Mouse (Mus musculus): ENCODE results near the gene Gngt2.
"Not testable (repeated sequence)": the region's sequence is repeated elsewhere in the genome, so short reads cannot be mapped to it uniquely, and the experiment has no call there.

Gngt2 gene

GRCm38 (mm10) chr11:95840694-95841497 lies 3.9 kb downstream of the Gngt2 start:
- DNase-seq (ENCODE audit: inconsistent ontology term) = no peak

DNA sequence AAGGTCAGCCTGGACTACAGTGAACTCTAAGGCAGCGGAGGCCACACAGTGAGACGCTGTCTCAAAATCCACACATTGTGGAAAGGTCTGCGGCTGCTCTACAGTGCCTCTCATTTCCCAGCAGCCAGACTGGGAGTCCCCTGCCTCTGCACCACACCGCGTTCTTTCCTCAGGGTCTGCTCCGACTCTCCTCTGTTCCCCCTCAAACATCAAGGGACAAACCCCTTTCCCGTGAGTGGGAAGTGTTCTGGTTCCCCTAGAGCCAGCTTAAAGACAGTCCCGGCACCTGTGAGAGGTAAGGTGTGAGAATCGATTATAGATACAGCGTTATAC lies 4.4 kb downstream of the Gngt2 start:
- DNase-seq (ENCODE audit: inconsistent ontology term) = no peak

- DNase-seq (ENCODE audit: inconsistent ontology term) = no peak
Observed at GRCm38 (mm10) chr11:95842074-95842681, 5.2 kb downstream of the Gngt2 start, which contains the start of gene Abi3. Gene Abi3 (minus strand): TSS chr11:95842476.

GRCm38 (mm10) chr11:95842953-95843352 lies 5.9 kb downstream of the Gngt2 start:
- no peak for DNase-seq (ENCODE audit: inconsistent ontology term)

DNA sequence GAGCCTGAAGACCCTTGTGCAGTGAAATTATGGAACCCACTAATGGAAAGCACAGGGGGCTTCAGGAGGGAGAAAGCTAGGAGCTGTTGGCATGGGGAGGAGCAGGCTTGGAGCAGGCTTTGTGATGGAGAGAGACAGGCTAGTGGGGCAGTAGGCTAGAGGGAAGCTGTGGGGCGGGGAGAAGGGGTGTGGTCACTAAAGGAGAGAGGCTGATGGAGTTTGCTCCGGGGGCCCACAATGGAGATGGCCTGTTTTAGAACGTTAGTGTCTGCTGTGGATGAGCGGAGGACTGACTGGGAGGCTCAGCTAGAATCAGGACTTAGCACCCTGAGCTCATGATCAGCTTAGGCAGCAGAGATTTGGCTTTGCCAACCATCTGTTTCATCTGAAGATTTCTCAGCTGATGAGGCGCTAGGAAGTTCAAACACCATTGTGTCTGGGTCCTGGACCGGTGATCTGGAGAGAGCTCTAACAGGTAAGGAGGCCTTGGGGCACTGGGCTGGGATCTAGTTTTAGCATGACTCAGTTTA lies 6.5 kb downstream of the Gngt2 start:
- no peak for DNase-seq (ENCODE audit: inconsistent ontology term)

DNA sequence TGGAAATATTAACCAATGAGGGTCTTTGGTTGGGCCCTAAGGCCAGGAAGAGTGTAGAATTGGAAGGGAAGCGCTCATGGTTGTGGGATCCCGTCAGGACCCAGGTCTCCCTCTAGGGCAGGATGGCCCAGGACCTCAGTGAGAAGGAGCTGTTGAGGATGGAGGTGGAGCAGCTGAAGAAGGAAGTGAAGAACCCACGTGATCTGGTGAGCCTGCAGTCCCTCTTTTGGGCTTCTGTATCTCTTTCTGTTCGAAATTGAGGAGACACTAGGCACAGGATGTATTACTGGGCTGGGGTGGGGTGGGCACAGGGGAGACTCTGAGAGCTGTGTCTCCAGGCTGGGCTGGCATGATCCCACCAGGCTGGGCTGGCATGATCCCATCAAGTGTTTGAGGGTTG lies 7.9 kb downstream of the Gngt2 start:
- no peak for DNase-seq (ENCODE audit: inconsistent ontology term)

DNA sequence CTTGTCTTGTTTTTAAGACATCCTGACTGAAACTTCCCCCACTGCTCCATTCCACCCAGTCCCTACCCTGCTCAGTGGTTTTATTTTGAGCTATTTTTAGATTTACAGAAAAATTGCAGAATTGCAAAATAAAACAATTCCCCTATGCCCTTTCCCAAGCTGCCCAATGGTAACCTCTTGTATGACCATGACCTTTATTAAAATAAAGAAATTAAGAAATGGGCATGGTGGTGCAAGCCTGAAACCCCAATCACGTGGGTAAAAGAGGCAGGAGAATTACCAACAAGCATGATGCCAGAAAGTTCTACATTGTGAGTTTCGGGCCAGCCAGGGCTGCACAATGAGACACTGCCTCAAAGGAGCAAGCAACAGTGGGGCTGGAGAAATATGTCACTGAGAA lies 13.9 kb downstream of the Gngt2 start:
- DNase-seq (ENCODE audit: inconsistent ontology term) = no peak

- peak; percentile 48 for DNase-seq (ENCODE audit: inconsistent ontology term)
Observed at GRCm38 (mm10) chr11:95853684-95854083, 16.7 kb downstream of the Gngt2 start.

- DNase-seq (ENCODE audit: inconsistent ontology term) = no peak
Observed at GRCm38 (mm10) chr11:95857306-95857705, 20.3 kb downstream of the Gngt2 start.

DNA sequence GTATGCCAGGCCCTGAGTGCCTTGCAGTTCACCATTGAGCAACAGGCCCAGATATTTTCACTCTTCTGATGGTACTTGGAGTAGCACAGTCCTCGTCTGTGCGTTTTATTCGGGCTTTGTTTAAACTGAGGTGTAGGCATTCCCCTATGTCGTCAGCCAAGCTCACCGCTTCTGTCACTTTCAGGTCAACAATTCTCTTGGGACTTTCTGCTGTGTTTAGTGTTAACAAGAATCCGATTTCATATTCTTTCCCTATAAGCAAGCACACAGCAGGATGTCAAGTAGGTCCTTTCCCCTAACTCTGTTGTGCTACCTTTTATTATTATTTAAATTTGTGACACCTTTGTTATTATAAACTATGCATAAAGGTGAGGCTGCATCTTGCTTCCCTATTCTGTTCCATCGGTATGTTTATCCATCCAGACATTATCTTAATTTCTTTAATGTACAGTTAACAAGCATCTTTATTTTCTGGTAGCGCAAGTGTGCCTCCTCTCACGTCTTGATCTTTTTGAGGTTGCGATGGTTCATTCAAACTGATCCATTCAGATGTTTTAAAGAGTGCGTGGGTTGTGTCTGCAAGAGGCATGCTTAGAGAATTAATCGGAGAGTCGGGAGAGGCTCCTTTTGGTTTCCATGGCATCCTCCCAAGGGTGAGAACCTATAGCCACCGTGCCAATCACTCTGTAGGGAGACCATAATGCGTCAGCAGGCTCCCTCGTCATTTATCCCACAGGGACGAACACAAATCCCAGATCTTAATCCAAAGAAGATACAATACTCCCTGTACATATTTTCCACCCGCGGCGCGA lies 20.9 kb downstream of the Gngt2 start:
- DNase-seq (ENCODE audit: inconsistent ontology term) = no peak

DNA sequence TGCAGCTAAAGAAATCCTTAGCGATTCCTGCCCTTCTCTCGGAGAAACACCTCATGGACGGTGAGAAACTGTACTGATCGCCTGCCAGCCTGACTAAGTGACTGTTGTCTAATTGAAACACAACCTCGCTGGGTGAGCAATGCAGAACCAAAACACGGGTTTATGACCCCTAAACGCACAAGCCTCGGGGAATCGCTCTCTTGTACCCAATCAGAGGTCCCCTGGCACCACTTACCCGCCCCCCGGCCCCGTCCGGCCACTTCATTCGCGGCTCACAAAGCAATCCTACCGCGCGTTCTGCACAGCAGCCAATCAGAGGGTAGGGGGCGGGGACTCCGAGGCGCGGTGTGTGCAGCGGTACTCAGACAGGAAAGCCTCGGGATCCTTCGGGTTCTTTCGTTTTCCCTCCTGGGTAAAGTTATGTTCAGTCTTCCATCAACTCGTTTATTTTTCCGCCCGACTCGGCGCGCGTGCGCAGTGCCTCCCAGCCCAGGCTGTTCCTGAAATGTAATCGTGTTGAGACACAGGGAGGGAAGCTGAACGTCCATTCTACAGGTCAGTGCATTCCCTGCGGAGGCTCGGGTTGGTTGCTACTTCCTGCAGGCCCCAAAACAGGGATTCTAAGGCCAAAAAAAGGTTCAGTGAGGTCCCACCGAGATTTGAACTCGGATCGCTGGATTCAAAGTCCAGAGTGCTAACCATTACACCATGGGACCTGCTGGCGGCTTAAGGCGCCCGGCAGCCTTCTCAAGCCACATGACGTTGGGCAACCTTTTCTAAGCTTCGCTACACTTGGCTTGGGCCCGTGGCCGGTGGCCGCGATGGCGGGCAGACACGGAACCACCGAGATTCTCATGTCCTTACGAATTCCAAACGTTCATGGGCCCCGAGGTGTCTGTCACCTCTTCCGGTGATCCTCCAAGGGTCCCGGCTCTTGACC lies 21.8 kb downstream of the Gngt2 start:
- DNase-seq (ENCODE audit: inconsistent ontology term) = peak; percentile 100

DNA sequence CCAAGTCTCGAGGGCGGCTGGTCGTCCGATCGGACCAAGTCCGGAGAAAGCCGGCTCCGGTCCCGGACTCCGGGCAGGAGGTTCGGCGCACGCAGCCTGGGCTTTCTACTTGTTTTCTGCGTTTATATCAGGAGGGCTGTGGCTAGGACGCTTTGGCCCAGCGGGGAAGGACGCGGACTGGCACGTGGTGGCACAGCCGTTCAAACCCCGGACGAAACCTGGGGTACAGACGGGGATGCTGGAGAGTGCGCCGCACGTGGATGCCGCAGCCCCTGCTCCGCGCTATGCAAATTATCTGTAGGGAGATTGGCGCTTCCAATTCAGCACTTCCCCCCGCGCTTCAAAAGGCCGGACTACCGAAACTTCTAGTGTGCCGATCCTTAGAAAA lies 22.4 kb downstream of the Gngt2 start:
- peak; percentile 86 for DNase-seq (ENCODE audit: inconsistent ontology term)

- DNase-seq (ENCODE audit: inconsistent ontology term) = no peak
Observed at GRCm38 (mm10) chr11:95860071-95860490, 23.1 kb downstream of the Gngt2 start.

- no peak for DNase-seq (ENCODE audit: inconsistent ontology term)
Observed at GRCm38 (mm10) chr11:95861397-95861796, 24.4 kb downstream of the Gngt2 start.

GRCm38 (mm10) chr11:95869442-95869841 lies 32.4 kb downstream of the Gngt2 start:
- no peak for DNase-seq (ENCODE audit: inconsistent ontology term)

DNA sequence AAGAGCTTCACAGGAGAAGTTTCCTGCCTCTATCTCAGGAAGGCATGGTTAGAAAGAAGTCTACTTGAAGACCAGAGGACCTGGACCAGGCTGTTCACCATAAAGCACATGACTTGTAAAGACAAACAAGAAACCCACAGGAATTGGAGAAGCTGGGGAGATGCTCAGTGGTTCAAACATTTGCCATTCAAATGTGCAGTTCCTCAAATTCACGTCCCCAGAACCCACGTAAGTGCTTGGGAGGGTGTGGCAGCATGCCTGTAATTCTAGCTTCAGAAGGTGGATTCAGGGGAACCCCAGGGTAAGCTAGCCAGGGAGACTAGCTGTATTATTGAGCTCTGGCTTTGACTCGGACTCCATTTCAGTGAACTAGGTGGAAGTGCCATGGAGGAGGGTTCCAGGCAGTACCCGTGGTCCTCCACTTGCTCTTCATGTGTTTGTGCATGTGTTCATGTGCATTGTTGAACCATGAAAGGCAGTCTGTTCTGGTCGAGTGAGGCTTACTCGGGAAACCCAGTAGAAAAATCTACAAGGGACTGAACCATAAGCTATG lies 33.0 kb downstream of the Gngt2 start:
- DNase-seq (ENCODE audit: inconsistent ontology term) = no peak

- peak; percentile 1 for DNase-seq (ENCODE audit: inconsistent ontology term)
Observed at GRCm38 (mm10) chr11:95875804-95876203, 38.8 kb downstream of the Gngt2 start.

GRCm38 (mm10) chr11:95876296-95876695 lies 39.3 kb downstream of the Gngt2 start:
- peak; percentile 19 for DNase-seq (ENCODE audit: inconsistent ontology term)

GRCm38 (mm10) chr11:95879861-95880260 lies 42.8 kb downstream of the Gngt2 start:
- not testable (repeated sequence) for DNase-seq (ENCODE audit: inconsistent ontology term)

DNA sequence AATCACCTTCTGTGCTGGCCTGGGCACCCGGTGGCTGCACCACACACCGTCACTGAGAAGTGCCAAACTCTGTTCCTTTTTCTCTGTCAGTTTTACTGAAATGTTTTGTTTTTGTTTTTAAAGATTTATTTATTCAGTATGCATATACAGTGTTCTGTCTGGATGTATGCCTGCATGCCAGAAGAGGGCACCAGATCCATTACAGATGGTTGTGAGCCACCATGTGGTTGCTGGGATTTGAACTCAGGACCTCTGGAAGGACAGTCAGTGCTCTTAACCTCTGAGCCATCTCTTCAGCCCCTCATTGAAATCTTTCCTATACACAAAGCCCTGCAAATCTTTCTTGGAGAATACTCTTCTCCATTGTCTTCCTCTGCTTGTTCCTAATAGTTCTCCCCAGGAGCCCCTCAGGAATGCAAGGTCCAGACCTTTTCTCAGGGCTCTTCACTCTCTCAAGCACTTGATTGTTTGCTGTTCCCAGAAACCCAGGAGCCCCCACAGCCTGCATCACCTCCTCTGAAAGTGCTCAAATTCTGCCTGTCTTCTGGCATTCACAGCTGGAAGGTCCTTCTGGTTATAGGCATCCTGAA lies 53.5 kb downstream of the Gngt2 start:
- no peak for DNase-seq (ENCODE audit: inconsistent ontology term)
